Mouse (Mus musculus) erythroblast, embryonic 14.5 days (primary cell): ENCODE measurements around the gene Fer. TPM values are rescaled to one million over a fixed set of nuclear protein-coding genes. Genes with fewer than 3 reads are reported as not detected.

ENCODE experiments used
- H3K27me3 ChIP-seq: 2 replicates; pipeline ENCODE4 v1.6.1; 2012; ENCODE audit warnings: inconsistent platforms; ENCODE audit not compliant: control insufficient read depth
- H3K36me3 ChIP-seq: 2 replicates; pipeline ENCODE4 v1.6.1; 2012; ENCODE audit warnings: mild to moderate bottlenecking, inconsistent platforms; ENCODE audit not compliant: control insufficient read depth
- H3K4me1 ChIP-seq: 2 replicates; pipeline ENCODE4 v1.6.1; 2012; ENCODE audit warnings: inconsistent platforms; ENCODE audit not compliant: control insufficient read depth
- H3K4me3 ChIP-seq: replicated peaks from 2 replicates; pipeline ENCODE3; 2012; ENCODE audit warnings: moderate library complexity, mild to moderate bottlenecking, inconsistent platforms
- H3K9me3 ChIP-seq: 2 replicates; pipeline ENCODE4 v1.6.1; 2012; ENCODE audit warnings: low read length, inconsistent platforms, mixed read lengths; ENCODE audit not compliant: control insufficient read depth
- GATA1 ChIP-seq: IDR thresholded peaks from 2 replicates; pipeline ENCODE4 v1.6.1; 2012; ENCODE audit warnings: low read length, inconsistent platforms, mixed read lengths
- TAL1 ChIP-seq: IDR thresholded peaks from 3 replicates; pipeline ENCODE4 v1.6.1; 2012; ENCODE audit warnings: low read length, inconsistent platforms, mixed read lengths
- polyA plus RNA-seq: library from polyadenylated mRNA; stranded (reverse); fragments of >175 nt; gene quantifications from 2 replicates; pipeline ENCODE4 v1.2.3, GENCODE M21; 2012

Fer gene
- polyA plus RNA-seq, 1 experiment, result 0.16 TPM

- no peaks in the 10 kb centered on the region for H3K36me3 ChIP-seq
- TF ChIP-seq GATA1, result no peak
- TF ChIP-seq TAL1, result no peak
- H3K4me1 ChIP-seq, result peaks cover 26% of the 10 kb centered on the region
- no peaks in the 10 kb centered on the region for H3K9me3 ChIP-seq
- peaks cover 29% of the 10 kb centered on the region for H3K27me3 ChIP-seq
- no peak overlapping the region for H3K4me3 ChIP-seq
These were observed 1.9 kb upstream of the Fer start for GRCm38 (mm10) chr17:63860988-63861387.

GRCm38 (mm10) chr17:63862399-63862798 lies 463 bp upstream of the Fer start:
- Histone ChIP-seq H3K9me3 (no peaks in the 10 kb centered on the region), H3K36me3 (no peaks in the 10 kb centered on the region), H3K4me1 (peaks cover 26% of the 10 kb centered on the region), H3K27me3 (peaks cover 29% of the 10 kb centered on the region), H3K4me3 (no peak overlapping the region)
- TF ChIP-seq GATA1, result no peak
- no peak for TF ChIP-seq TAL1

GRCm38 (mm10) chr17:63863647-63864149 lies 836 bp downstream of the Fer start, which contains the start of gene A930002H24Rik:
TSS of gene A930002H24Rik (minus strand) at chr17:63863791.
- Histone ChIP-seq H3K27me3 (peaks cover 29% of the 10 kb centered on the region), H3K4me3 (peak within 1 kb of the TSS; percentile 93), H3K36me3 (no peaks in the 10 kb centered on the region), H3K4me1 (peaks cover 26% of the 10 kb centered on the region), H3K9me3 (no peaks in the 10 kb centered on the region)
- no peak for TF ChIP-seq TAL1
- no peak for TF ChIP-seq GATA1

GRCm38 (mm10) chr17:63864171-63864571 lies 1.3 kb downstream of the Fer start:
- peak overlapping the region; percentile 93 for H3K4me3 ChIP-seq
- H3K9me3 ChIP-seq, result no peaks in the 10 kb centered on the region
- H3K4me1 ChIP-seq, result peaks cover 26% of the 10 kb centered on the region
- H3K27me3 ChIP-seq, result peaks cover 29% of the 10 kb centered on the region
- no peaks in the 10 kb centered on the region for H3K36me3 ChIP-seq
- TF ChIP-seq TAL1 (no peak), GATA1 (no peak)

- Histone ChIP-seq H3K9me3 (no peaks in the 10 kb centered on the region; the same call in 1 of the 2 replicates), H3K36me3 (no peaks in the 10 kb centered on the region), H3K27me3 (no peaks in the 10 kb centered on the region), H3K4me3 (no peak overlapping the region), H3K4me1 (no peaks in the 10 kb centered on the region; the same call in 1 of the 2 replicates)
- no peak for TF ChIP-seq GATA1
These were observed 8.9 kb downstream of the Fer start for GRCm38 (mm10) chr17:63871773-63872172.

GRCm38 (mm10) chr17:63878889-63879288 lies 16.0 kb downstream of the Fer start:
- TF ChIP-seq TAL1, result no peak
- TF ChIP-seq GATA1, result no peak
- Histone ChIP-seq H3K36me3 (no peaks in the 10 kb centered on the region), H3K27me3 (no peaks in the 10 kb centered on the region), H3K9me3 (no peaks in the 10 kb centered on the region), H3K4me1 (no peaks in the 10 kb centered on the region), H3K4me3 (no peak overlapping the region)

- no peaks in the 10 kb centered on the region for H3K4me1 ChIP-seq
- no peaks in the 10 kb centered on the region for H3K36me3 ChIP-seq
- no peak overlapping the region for H3K4me3 ChIP-seq
- H3K9me3 ChIP-seq, result no peaks in the 10 kb centered on the region
- TF ChIP-seq GATA1 (no peak), TAL1 (no peak)
- no peaks in the 10 kb centered on the region for H3K27me3 ChIP-seq
These were observed 17.1 kb downstream of the Fer start for GRCm38 (mm10) chr17:63880009-63880408.

- TF ChIP-seq TAL1, result no peak
- no peak for TF ChIP-seq GATA1
- Histone ChIP-seq H3K4me1 (peaks cover 4% of the 10 kb centered on the region), H3K36me3 (no peaks in the 10 kb centered on the region), H3K27me3 (no peaks in the 10 kb centered on the region), H3K9me3 (no peaks in the 10 kb centered on the region), H3K4me3 (no peak overlapping the region)
These were observed 24.1 kb downstream of the Fer start for GRCm38 (mm10) chr17:63886988-63887387.

GRCm38 (mm10) chr17:63890611-63891010 lies 27.7 kb downstream of the Fer start:
- Histone ChIP-seq H3K9me3 (no peaks in the 10 kb centered on the region), H3K4me3 (no peak overlapping the region), H3K36me3 (no peaks in the 10 kb centered on the region), H3K27me3 (no peaks in the 10 kb centered on the region), H3K4me1 (peaks cover 4% of the 10 kb centered on the region)
- TF ChIP-seq TAL1, result no peak
- TF ChIP-seq GATA1, result no peak

- Histone ChIP-seq H3K36me3 (peaks cover 3% of the 10 kb centered on the region; the same call in 1 of the 2 replicates), H3K27me3 (no peaks in the 10 kb centered on the region), H3K9me3 (no peaks in the 10 kb centered on the region), H3K4me1 (peaks cover 6% of the 10 kb centered on the region), H3K4me3 (no peak overlapping the region)
- TF ChIP-seq TAL1 (no peak), GATA1 (no peak)
These were observed 33.0 kb downstream of the Fer start for GRCm38 (mm10) chr17:63895829-63896228.
